Mouse (Mus musculus) heart, adult 10 weeks (tissue): Measurements from ENCODE around the gene Adgrg4. TPM values are rescaled to one million over a fixed set of nuclear protein-coding genes. Genes with fewer than 3 reads are reported as not detected.

ENCODE experiments used
- polyA plus RNA-seq: library from polyadenylated mRNA; stranded (reverse); fragments of 350-450 nt; fragmentation: Illumina TruSeq; extraction: RNeasy Lipid Tissue Mini Kit (QIAGEN cat#74804); gene quantifications from one replicate; pipeline ENCODE4 v1.2.3, GENCODE M21; 2014; ENCODE audit warnings: low read depth, low replicate concordance

The Adgrg4 gene
- polyA plus RNA-seq: not detected

DNA sequence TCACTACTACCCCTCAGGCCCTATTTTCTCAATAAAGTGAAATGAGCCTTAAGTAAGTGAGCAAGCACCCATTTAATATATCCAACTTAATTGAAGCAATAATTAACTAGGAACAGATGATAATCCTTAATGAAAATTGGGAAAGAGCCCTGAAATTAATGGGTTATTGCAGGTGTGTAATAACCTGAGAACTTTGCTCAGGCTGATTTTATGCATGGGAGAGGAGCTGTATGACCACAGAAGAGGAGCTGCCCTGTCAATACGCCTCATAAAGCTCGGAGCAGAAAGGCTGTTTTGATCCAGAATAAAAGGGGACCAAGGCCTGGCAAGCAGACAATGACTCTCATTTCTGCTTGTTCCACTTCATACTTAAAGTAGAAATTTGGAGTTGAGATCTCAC, at the start of gene Adgrg4:
Adgrg4 (plus strand) TSS at position 301 of the 400 bp plus-strand sequence.

DNA sequence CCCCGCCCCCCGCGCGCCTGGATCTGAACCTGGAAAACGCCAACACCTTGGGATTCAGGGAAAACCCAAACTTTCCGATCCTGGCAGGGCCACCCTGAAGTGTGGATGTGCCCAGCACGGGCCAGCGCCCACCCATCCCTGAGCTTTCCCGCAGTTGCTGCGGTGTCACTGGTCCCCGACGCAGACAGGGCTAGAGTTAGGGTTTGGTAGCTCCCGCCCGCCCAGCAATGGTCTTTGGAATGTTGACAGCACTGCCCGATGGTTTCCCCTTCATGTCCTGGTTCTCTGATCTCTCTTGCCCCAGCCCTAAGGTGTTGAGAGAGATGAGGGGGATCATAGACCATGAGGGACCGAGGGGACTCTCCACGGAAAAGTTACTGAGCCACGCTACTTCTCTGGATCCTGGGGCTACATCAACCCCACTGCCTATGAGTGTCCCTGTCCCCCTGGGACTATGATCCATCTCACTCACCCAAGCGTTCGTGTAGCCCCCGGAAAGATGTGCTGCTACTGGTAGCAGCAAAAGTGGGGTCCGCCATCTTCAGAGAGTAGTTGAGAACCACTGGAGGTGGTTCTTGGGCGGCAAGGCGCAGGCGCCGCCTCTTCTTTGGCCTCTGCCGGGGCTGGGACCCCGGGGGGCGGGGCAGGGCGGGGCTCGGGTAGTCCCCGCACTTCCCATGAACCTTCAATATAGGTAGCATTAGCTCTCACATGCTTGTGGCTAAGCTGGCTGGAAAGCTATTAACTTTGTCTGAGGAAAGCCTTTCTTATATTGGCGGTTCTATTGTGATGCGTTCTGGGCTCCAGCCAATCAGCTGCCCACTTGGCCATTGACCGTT, 48.0 kb upstream of the Adgrg4 start, which contains the start of gene Map7d3:
Map7d3 (minus strand) TSS at position 562 of the 839 bp plus-strand sequence.

GRCm38 (mm10) chrX:57042774-57043173, 172.8 kb downstream of the Adgrg4 start, which contains the start of gene Brs3:
Brs3 (plus strand) TSS chrX:57043074.

Other genes starting within 250 kb of the Adgrg4 start
- gene Fhl1, start 138.4 kb upstream of the Adgrg4 start, polyA plus RNA-seq: 139 TPM
- 0.50 TPM for gene Map7d3, start 47.8 kb upstream of the Adgrg4 start, polyA plus RNA-seq
- gene Brs3, start 172.9 kb downstream of the Adgrg4 start, polyA plus RNA-seq: not detected
- 72.2 TPM for gene Htatsf1, start 183.4 kb downstream of the Adgrg4 start, polyA plus RNA-seq
- gene Vgll1, start 217.9 kb downstream of the Adgrg4 start, polyA plus RNA-seq: not detected